Mouse (Mus musculus): ENCODE results near the gene Cln3. TPM values are rescaled to one million over a fixed set of nuclear protein-coding genes. Genes with fewer than 3 reads are reported as not detected.

The Cln3 gene
- total RNA-seq (2014; rRNA removed): 26.9 and 29.0 TPM in 2 replicates
- 22.1 and 23.8 TPM in 2 replicates for polyA plus RNA-seq (2015; fragmentation: Nextera tagmentation; extraction: Ambion mirVana)

GRCm38 (mm10) chr7:126585717-126586116 lies at the start of gene Cln3:
Cln3 (minus strand) TSS chr7:126585817.
- Histone ChIP-seq H3K9ac (no peak within 1 kb of the TSS), H3K4me2 (ENCODE audit: low read depth) (no peak within 1 kb of the TSS), H3K4me1 (ENCODE audit: insufficient read depth) (peaks cover 9% of the 10 kb centered on the region), H3K27ac (ENCODE audit: low read depth, low read length) (no peak within 1 kb of the TSS), H3K36me3 (ENCODE audit: insufficient read depth) (no peaks in the 10 kb centered on the region), H3K9me3 (ENCODE audit: low read length) (no peaks in the 10 kb centered on the region), H3K27me3 (ENCODE audit: insufficient read depth, low read length) (0 out of 2 replicates have a peak, but pooled peaks cover 3% of the 10 kb centered on the region), H3K4me3 (ENCODE audit: low read depth, low read length) (no peak within 1 kb of the TSS)
- no peak for TF ChIP-seq CTCF (IDR thresholded peaks at IDR 0.05; ENCODE audit: low read depth)
- WGBS: 81% methylated on average over 6 of the region's 6 CpGs
- DNase-seq: no peak
- no peak for ATAC-seq

- TF ChIP-seq CTCF (IDR thresholded peaks at IDR 0.05; ENCODE audit: low read depth): no peak
- Histone ChIP-seq H3K36me3 (ENCODE audit: insufficient read depth) (no peaks in the 10 kb centered on the region), H3K4me3 (ENCODE audit: low read depth, low read length) (no peak overlapping the region), H3K9me3 (ENCODE audit: low read length) (no peaks in the 10 kb centered on the region), H3K9ac (no peak overlapping the region), H3K4me2 (ENCODE audit: low read depth) (no peak overlapping the region), H3K27me3 (ENCODE audit: insufficient read depth, low read length) (no peaks in the 10 kb centered on the region), H3K27ac (ENCODE audit: low read depth, low read length) (no peak overlapping the region), H3K4me1 (ENCODE audit: insufficient read depth) (no peaks in the 10 kb centered on the region)
- ATAC-seq (no peak), DNase-seq (no peak)
Measured at GRCm38 (mm10) chr7:126635375-126635774, 49.8 kb upstream of the Cln3 start.

DNA sequence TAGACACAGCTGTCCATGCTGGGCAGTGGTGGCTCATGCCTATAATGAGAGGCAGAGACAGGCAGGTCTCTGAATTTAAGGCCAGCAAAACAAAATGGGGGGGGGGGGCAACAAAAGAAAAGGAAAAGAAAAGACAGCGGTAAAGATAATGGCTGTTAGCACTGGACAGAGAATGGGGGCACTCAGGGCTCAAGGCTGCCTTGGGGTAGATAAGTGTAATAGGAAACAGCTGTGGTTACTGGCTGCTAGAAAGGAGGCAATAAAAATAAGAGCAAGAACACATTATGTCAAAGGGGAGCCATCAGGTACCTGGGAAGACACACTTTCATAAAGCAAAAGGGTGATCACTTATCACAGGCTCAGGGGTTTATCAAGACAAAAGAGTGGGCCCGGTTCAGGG lies 46.9 kb upstream of the Cln3 start:
- no peaks in the 10 kb centered on the region for H3K36me3 ChIP-seq (ENCODE audit: insufficient read depth)
- no peak overlapping the region for H3K4me2 ChIP-seq (ENCODE audit: low read depth)
- H3K27ac ChIP-seq (ENCODE audit: low read depth, low read length): no peak overlapping the region
- DNase-seq (no peak), ATAC-seq (no peak)
- no peak overlapping the region for H3K4me3 ChIP-seq (ENCODE audit: low read depth, low read length)
- H3K9me3 ChIP-seq (ENCODE audit: low read length): no peaks in the 10 kb centered on the region
- no peak for TF ChIP-seq CTCF (IDR thresholded peaks at IDR 0.05; ENCODE audit: low read depth)
- no peaks in the 10 kb centered on the region for H3K27me3 ChIP-seq (ENCODE audit: insufficient read depth, low read length)
- WGBS: 91% methylated on average over 2 of the region's 2 CpGs
- H3K9ac ChIP-seq: no peak overlapping the region
- no peaks in the 10 kb centered on the region for H3K4me1 ChIP-seq (ENCODE audit: insufficient read depth)

DNA sequence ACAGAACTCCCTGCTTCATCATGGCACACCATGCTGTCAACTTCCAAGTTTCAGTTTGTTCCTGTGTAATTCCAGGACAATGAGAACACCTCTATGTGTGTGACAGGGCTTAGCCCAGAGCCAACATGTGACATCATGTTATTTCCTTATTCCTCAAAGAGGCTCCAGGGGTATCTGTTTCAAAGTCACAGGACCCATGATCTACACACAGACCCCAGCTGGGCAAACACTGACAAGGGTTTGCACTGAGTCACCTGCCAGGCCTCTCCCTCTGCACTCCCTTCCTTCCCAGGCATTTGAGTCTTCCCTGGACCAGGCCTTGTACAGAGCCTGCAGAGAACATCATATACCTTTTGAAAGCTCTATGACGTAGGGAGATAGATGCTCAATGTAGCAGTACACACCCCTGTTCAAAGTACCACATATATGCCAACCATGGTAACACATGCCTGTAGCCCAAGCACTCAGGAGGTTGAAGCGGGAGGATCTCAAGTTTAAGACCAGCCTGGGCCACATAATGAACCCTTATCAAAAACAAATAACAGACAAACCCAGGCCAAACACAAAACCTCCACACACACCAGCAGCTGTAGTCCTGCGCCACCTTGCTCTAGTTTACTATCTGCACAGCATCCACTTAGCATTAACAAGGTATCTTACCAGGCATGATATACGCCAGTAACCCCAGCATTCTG lies 45.4 kb upstream of the Cln3 start, which contains the start of gene Nupr1:
Gene Nupr1 (minus strand): TSS at position 38 of the 695 bp plus-strand sequence.
- TF ChIP-seq CTCF (IDR thresholded peaks at IDR 0.05; ENCODE audit: low read depth): no peak
- no peak within 1 kb of the TSS for H3K27ac ChIP-seq (ENCODE audit: low read depth, low read length)
- no peak within 1 kb of the TSS for H3K4me2 ChIP-seq (ENCODE audit: low read depth)
- no peak for DNase-seq
- H3K4me3 ChIP-seq (ENCODE audit: low read depth, low read length): no peak within 1 kb of the TSS
- H3K9ac ChIP-seq: no peak within 1 kb of the TSS
- no peaks in the 10 kb centered on the region for H3K4me1 ChIP-seq (ENCODE audit: insufficient read depth)
- H3K9me3 ChIP-seq (ENCODE audit: low read length): no peaks in the 10 kb centered on the region
- ATAC-seq: no peak
- H3K36me3 ChIP-seq (ENCODE audit: insufficient read depth): no peaks in the 10 kb centered on the region
- 94% methylated on average over 4 of the region's 4 CpGs for WGBS
- H3K27me3 ChIP-seq (ENCODE audit: insufficient read depth, low read length): no peaks in the 10 kb centered on the region

DNA sequence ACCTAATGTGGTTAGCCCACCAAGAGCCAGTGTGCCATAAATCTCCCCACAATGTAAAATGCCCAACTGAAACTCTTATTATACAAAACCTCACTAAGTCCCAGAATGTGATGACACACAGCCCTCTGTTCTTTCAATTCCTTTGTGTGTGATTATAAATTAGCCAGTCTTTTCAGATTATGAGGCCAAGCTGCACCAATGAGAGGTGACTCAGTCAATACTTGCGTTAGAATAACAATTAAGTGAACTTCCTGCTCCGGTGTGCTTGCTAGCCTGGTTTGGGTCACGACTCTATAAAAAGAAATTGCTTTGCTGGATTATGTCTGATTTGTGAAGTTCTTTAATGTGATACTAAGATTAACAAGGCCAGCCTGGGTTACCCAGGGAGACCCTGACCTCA lies 44.3 kb upstream of the Cln3 start:
- no peak for TF ChIP-seq CTCF (IDR thresholded peaks at IDR 0.05; ENCODE audit: low read depth)
- WGBS: 16% methylated on average over 3 of the region's 3 CpGs
- Histone ChIP-seq H3K4me2 (ENCODE audit: low read depth) (no peak overlapping the region), H3K9me3 (ENCODE audit: low read length) (no peaks in the 10 kb centered on the region), H3K4me3 (ENCODE audit: low read depth, low read length) (no peak overlapping the region), H3K27me3 (ENCODE audit: insufficient read depth, low read length) (no peaks in the 10 kb centered on the region), H3K4me1 (ENCODE audit: insufficient read depth) (no peaks in the 10 kb centered on the region), H3K36me3 (ENCODE audit: insufficient read depth) (no peaks in the 10 kb centered on the region), H3K27ac (ENCODE audit: low read depth, low read length) (no peak overlapping the region), H3K9ac (no peak overlapping the region)
- DNase-seq (no peak), ATAC-seq (no peak)

- DNase-seq (no peak), ATAC-seq (no peak)
- no peak overlapping the region for H3K4me2 ChIP-seq (ENCODE audit: low read depth)
- H3K4me1 ChIP-seq (ENCODE audit: insufficient read depth): no peaks in the 10 kb centered on the region
- no peaks in the 10 kb centered on the region for H3K27me3 ChIP-seq (ENCODE audit: insufficient read depth, low read length)
- no peak overlapping the region for H3K9ac ChIP-seq
- no peak overlapping the region for H3K27ac ChIP-seq (ENCODE audit: low read depth, low read length)
- no peaks in the 10 kb centered on the region for H3K9me3 ChIP-seq (ENCODE audit: low read length)
- 82% methylated on average over 6 of the region's 6 CpGs for WGBS
- no peaks in the 10 kb centered on the region for H3K36me3 ChIP-seq (ENCODE audit: insufficient read depth)
- H3K4me3 ChIP-seq (ENCODE audit: low read depth, low read length): no peak overlapping the region
- TF ChIP-seq CTCF (IDR thresholded peaks at IDR 0.05; ENCODE audit: low read depth): no peak
Measured at GRCm38 (mm10) chr7:126628111-126628510, 42.5 kb upstream of the Cln3 start.

DNA sequence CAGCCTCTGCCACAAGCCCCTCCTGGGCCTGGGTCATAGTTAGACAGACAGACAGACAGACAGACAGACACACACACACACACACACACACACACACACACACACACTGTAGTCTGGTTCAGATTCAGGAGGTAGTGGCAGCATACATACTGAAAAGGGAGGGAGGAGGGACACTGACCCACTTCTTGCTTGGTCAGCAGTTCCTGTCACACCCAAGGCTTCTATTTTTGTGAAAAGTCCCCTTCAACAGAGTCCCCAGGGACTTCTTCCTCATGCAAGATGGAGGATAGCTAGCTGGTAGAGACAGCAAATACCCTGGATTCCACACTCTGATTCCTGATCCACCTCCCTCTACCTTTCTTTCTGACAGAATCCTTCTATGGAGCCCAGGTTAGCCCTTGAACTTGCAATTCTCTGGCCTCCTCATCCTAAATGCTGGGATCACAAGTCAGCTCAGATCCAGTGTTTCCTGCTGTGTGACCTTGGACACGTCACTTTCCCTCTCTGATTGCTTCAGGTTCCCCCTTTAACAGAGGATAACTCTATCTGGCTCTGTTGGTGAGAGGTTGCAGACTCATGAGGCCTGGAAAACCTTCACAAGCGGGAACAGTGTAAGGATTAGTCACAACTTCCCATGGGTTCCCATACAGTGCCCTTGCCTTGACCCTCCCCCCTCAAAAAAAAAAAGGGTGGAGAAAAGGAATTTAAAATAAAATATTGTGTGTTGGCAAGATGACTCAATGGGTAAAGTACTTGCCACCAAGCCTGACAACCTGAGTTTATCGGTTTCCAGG lies 40.4 kb upstream of the Cln3 start:
- Histone ChIP-seq H3K4me3 (ENCODE audit: low read depth, low read length) (no peak overlapping the region), H3K9me3 (ENCODE audit: low read length) (no peaks in the 10 kb centered on the region), H3K4me2 (ENCODE audit: low read depth) (no peak overlapping the region), H3K9ac (no peak overlapping the region), H3K27me3 (ENCODE audit: insufficient read depth, low read length) (no peaks in the 10 kb centered on the region), H3K36me3 (ENCODE audit: insufficient read depth) (no peaks in the 10 kb centered on the region), H3K27ac (ENCODE audit: low read depth, low read length) (no peak overlapping the region), H3K4me1 (ENCODE audit: insufficient read depth) (no peaks in the 10 kb centered on the region)
- TF ChIP-seq CTCF (IDR thresholded peaks at IDR 0.05; ENCODE audit: low read depth): no peak
- ATAC-seq (no peak), DNase-seq (no peak)
- WGBS: 91% methylated on average over 3 of the region's 3 CpGs
